Mouse (Mus musculus) cerebellum, adult 2 months (tissue): ENCODE measurements around the gene Prpf3.

Experiments
- CTCF ChIP-seq: fragments of 200-500 bp; IDR thresholded peaks from 2 replicates; pipeline ENCODE4 v1.5.1; 2011; ENCODE audit warnings: low read depth, mild to moderate bottlenecking, control low read depth, low read length, moderate library complexity, borderline replicate concordance; ENCODE audit not compliant: insufficient read depth
- POLR2A ChIP-seq: fragments of 200-500 bp; IDR thresholded peaks from 2 replicates; pipeline ENCODE4 v1.6.1; 2011; ENCODE audit warnings: low read length, control low read depth, borderline replicate concordance; ENCODE audit not compliant: insufficient read depth

GRCm38 (mm10) chr3:95803851-95804250, 51.8 kb downstream of the Prpf3 start:
- TF ChIP-seq CTCF (no peak), POLR2A (no peak)
